Mouse (Mus musculus): Measurements from ENCODE around the gene Armc2.

Gene Armc2

GRCm38 (mm10) chr10:42021536-42021935, 3.3 kb upstream of the Armc2 start:
- in situ Hi-C loops (cut with MboI, MseI): loop anchor here (5.0 kb wide), 1 partner anchor 76 kb away; no protein-coding TSS in a partner anchor

DNA sequence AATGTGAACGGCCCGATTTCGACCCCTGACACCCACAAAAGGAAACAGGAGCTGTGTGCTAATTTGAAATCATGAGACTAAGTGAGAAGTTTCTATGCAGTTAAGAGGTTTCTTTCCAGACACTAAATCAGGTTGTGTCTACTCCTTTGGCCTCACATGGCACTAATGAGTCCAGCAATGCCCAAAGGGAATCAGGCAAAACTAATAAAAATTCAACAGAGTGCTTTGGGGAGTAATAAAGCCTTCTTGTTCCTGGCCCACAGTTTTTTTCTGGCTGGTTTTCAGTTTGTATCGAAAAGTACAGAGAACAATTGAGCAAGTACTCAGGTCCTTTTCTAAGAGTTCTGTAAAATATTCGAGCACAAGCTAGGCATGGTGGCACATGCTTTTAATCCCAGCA, 4.2 kb downstream of the Armc2 start:
- in situ Hi-C loops (cut with MboI, MseI): no loop called here

DNA sequence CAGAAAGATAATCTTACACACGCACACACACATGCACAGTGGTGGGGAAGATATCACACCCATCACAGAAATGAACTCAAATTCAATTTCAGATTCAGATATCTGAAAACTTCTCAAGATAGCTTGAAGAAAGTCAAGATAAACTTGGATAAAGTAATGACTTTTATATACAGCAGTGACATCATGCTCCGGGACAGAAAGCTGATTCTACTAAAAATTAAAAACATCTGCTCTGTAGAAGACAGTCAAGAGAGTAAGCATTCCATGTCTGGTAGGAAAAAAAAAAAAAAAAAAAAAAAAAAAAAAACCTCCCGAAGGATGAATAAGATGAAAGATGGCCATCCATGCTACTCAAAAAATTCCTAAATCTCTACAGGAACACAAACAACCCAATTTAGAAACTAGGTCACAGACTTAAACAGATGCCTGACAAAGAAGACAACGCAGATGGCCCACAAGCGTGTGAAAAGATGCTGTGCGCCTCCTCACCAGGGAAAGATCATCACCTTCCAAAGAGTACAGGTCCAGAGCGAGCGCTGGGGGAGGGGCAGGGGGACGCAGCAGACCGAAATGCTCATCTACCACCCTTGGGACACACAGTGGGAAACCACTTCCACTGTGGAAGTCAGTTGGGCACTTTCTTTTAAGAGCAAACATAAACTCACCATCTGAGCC, 7.3 kb downstream of the Armc2 start:
- in situ Hi-C loops (cut with MboI, MseI): no loop called here

DNA sequence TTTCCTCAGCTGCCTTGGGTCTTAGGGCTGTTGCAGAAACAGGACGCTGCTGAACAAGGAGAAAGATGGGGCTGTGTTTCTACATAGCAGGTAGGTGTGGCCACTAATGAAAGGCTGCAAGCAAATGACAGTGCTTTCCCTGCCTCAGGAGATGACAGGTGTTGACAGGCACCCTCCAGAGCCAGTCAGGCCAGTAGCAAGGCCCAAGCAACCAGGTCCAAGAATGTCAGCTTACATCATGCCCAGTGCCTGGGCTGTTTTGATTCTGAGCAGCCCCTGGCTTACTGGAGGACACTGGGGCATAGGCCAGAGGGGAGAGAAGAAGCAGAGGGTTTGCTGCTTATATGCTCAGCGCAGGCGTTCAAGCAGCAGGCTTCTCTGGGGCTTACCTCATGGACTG, 13.0 kb downstream of the Armc2 start:
- in situ Hi-C loops (cut with MboI, MseI): no loop called here

DNA sequence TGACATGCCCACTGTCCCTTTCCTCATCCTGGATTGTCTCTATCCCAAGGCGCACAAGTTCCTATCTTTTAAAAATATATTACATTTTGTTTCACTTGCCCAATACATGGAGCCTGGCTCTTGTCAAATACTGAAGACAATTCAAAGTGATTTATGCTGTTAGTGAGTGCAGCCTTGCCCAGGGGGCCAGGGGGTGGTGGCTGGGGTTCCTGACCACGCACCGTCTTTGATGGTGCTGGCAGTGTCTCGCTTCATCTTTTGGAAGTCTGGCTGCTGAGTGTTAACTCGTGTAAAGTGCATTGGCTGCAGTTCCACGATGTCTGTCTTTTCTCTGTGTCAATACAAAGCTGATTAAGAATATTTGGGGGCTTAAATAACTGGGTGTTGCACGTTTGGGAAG, 13.6 kb downstream of the Armc2 start:
- in situ Hi-C loops (cut with MboI, MseI): no loop called here

DNA sequence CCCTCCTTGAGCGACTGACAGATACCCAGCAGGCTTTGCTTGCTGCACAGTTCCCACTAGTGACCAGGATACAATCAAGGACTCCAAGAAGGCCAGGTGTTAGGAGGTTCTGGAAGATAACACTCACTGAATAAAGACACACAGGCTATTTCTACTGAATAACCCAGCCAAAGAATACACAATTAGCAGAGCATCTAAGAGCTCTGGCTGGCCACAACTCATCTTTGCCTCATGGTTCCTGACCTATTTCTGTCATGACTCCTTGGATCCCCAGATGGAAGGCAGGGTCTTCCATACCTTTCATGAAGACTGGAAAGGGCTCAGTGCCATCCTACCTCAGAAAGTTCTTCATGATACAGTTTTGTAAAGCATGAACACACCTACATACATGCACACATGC, 14.2 kb downstream of the Armc2 start:
- in situ Hi-C loops (cut with MboI, MseI): no loop called here

- in situ Hi-C loops (cut with MboI, MseI): no loop called here
Observed at GRCm38 (mm10) chr10:42003576-42003975, 14.7 kb downstream of the Armc2 start.

GRCm38 (mm10) chr10:42002436-42002835, 15.8 kb downstream of the Armc2 start:
- in situ Hi-C loops (cut with MboI, MseI): no loop called here

DNA sequence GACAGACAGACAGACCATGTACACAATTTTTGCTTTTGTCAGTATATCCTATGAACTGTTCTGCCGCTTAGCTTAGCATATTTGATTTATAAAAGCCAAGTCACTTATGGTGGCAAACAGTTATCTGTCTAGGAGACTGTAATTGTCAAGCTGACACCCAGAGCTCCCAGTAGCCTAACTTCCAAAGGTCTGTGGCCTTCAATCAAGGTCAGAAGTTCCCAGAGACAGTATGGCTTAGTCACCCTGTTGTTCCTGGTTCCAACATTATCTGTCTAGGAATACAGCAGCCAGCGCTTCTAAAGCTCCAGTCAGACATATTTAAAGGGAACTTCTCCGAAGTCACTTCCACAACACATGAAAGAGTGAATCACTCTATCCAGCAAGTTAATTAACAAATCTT, 17.0 kb downstream of the Armc2 start:
- in situ Hi-C loops (cut with MboI, MseI): no loop called here

- in situ Hi-C loops (cut with MboI, MseI): no loop called here
Observed at GRCm38 (mm10) chr10:41997691-41998178, 20.5 kb downstream of the Armc2 start.

DNA sequence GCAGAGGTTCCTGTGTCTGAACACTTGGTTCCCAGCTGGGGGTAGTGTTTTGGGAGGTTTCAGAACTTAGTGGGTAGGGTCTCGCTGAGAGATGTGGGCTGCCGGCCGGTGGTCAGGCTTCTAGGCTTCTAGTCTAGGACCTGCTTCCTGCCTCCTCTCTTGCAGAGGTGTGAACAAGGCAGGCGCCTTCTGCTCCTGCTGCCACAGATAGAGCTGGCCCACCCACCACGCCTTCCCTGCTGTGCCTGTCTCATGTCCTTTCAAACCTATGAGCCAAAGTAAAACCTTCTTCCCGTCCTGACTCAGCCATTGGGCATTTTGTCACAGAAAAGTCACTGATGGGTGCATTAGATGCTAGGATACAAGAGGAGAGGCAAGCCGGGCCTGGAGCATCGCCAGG, 22.1 kb downstream of the Armc2 start:
- in situ Hi-C loops (cut with MboI, MseI): no loop called here

- in situ Hi-C loops (cut with MboI, MseI): no loop called here
Observed at GRCm38 (mm10) chr10:41995051-41995450, 23.2 kb downstream of the Armc2 start.

- in situ Hi-C loops (cut with MboI, MseI): no loop called here
Observed at GRCm38 (mm10) chr10:41994578-41994977, 23.7 kb downstream of the Armc2 start.

DNA sequence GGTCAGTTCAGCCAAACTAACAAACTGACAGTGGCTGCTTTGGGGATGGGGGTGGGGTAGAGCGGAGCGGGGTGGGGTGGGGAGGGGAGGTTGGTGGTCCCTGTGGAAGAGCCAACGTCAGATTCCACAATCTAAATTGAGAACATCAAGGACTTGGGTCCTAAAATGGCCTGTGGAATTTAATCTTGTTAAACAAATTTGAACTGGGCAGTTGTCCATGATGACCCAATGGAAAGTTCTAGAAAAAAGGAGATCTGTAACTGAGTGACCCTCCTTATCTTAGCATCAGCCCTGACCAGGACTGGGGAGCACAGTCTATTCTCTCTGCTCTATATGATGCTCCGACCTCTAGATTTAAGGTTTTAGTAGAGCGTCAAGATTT, 26.2 kb downstream of the Armc2 start:
- in situ Hi-C loops (cut with MboI, MseI): no loop called here

- in situ Hi-C loops (cut with MboI, MseI): no loop called here
Observed at GRCm38 (mm10) chr10:41991364-41992058, 26.7 kb downstream of the Armc2 start.

GRCm38 (mm10) chr10:41990896-41991295, 27.3 kb downstream of the Armc2 start:
- in situ Hi-C loops (cut with MboI, MseI): no loop called here

DNA sequence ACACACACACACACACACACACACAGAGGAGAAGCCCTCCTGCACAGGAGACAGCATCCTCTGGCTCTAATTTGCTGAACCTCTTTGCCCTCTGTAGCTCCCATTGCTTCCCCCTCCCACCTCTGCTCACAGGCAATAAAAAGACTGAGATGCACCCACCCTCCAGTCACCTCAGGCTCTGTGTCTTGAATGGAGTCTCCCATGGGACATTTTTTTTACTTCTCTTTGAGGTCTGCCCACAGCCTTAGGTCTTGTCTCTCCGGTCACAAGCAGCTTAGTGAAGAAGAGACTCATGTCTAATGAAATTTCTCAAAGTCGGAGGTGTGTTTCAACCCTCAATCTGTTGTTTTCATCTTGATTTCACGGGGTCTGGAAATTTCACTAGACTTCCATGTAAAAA, 29.3 kb downstream of the Armc2 start:
- in situ Hi-C loops (cut with MboI, MseI): loop anchor here (5.0 kb wide), 1 partner anchor 308 kb away; no protein-coding TSS in a partner anchor

GRCm38 (mm10) chr10:41986126-41986525, 32.1 kb downstream of the Armc2 start:
- in situ Hi-C loops (cut with MboI, MseI): loop anchor here (5.0 kb wide), 1 partner anchor 311 kb away; no protein-coding TSS in a partner anchor

DNA sequence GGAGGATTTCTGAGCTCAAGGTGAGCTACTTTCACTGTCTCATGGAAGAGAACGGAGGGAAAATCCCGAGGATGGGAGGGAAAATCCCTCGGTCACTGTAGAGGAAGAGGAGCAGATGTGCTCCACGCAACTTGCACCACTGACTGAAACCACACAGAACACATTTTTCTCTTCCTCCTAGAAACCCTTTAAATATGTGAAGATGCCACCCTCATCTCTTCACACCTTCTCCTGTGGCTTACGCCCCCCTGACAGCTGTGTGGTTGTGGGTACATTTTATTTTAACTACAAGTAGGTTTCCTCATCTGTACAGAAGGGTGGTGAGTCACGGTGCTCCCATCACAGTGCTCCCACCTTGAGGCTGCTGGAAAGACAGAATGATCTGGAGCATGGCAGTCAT, 34.0 kb downstream of the Armc2 start:
- in situ Hi-C loops (cut with MboI, MseI): loop anchor here (5.0 kb wide), 1 partner anchor 157 kb away; no protein-coding TSS in a partner anchor

DNA sequence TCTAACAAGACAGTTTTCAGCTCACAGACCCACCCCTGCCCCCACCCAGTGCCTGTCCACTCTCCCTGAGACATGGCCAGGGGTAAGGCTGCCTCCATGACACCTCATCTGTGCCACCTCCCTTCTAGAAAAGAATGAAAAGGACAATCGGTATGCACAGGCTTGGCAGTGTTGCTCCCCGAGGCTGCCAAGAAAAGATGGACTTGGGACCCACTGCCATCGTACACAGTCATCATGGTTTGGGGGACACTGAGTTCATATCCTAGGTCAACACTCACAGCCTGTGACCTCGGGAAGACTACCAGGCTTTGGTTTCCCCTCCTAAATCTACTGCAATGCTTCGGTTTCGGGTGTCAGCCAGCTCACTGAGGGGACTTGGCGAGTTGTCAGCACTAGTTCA, 35.4 kb downstream of the Armc2 start:
- in situ Hi-C loops (cut with MboI, MseI): loop anchor here (5.0 kb wide), 1 partner anchor 156 kb away; no protein-coding TSS in a partner anchor

- in situ Hi-C loops (cut with MboI, MseI): loop anchor here (5.0 kb wide), 1 partner anchor 154 kb away; no protein-coding TSS in a partner anchor
Observed at GRCm38 (mm10) chr10:41980772-41981383, 37.4 kb downstream of the Armc2 start.

Data from regulatory T cell (primary cell).